Mouse (Mus musculus) naive thymus-derived CD4-positive, alpha-beta T cell, adult 2 months (primary cell): ENCODE data around the gene Csdc2.

Source experiments
- DNase-seq: peaks from one replicate; pipeline ENCODE4 v3.0.0-alpha.2; 2011; ENCODE audit warnings: low read depth

Gene Csdc2

GRCm38 (mm10) chr15:81993992-81994391, 57.4 kb downstream of the Csdc2 start:
- DNase-seq, result no peak
